Mouse (Mus musculus) liver, embryonic 11.5 days (tissue): ENCODE results near the gene Olfr1394. TPM values are rescaled to one million over a fixed set of nuclear protein-coding genes. Genes with fewer than 3 reads are reported as not detected.

Experiments
- ATAC-seq: fragments of 200-750 bp; cut with Nextera tagmentation; replicated peaks from 2 replicates; pipeline ENCODE4 v1.8.0; 2017; ENCODE audit warnings: moderate number of reproducible peaks, mild to moderate bottlenecking, moderate TSS enrichment, moderate library complexity; ENCODE audit not compliant: low FRiP score
- DNase-seq: peaks from one replicate; pipeline ENCODE4 v3.0.0-alpha.2; 2017; ENCODE audit warnings: low spot score
- H3K27ac ChIP-seq: fragments of 300-500 bp; sonication (generic); 2 replicates; pipeline ENCODE4 v1.5.1; 2014; ENCODE audit warnings: mild to moderate bottlenecking, low read depth, low read length, control low read depth
- H3K27me3 ChIP-seq: fragments of 300-500 bp; sonication (generic); replicated peaks from 2 replicates; pipeline ENCODE4 v1.6.1; 2014; ENCODE audit warnings: low read length, mixed read lengths; ENCODE audit not compliant: control insufficient read depth, insufficient read depth
- H3K36me3 ChIP-seq: fragments of 300-500 bp; sonication (generic); 2 replicates; pipeline ENCODE4 v1.6.1; 2014; ENCODE audit warnings: mild to moderate bottlenecking, low read length, moderate library complexity, mixed read lengths; ENCODE audit not compliant: control insufficient read depth, insufficient read depth
- H3K4me1 ChIP-seq: fragments of 300-500 bp; sonication (generic); replicated peaks from 2 replicates; pipeline ENCODE4 v1.6.1; 2014; ENCODE audit warnings: low read length, mixed read lengths; ENCODE audit not compliant: control insufficient read depth, insufficient read depth
- H3K4me2 ChIP-seq: fragments of 300-500 bp; sonication (generic); 2 replicates; pipeline ENCODE4 v1.6.1; 2014; ENCODE audit warnings: mild to moderate bottlenecking, control low read depth, moderate library complexity
- H3K4me3 ChIP-seq: fragments of 300-500 bp; sonication (generic); 2 replicates; pipeline ENCODE4 v1.5.1; 2014; ENCODE audit warnings: low read depth, low read length, control low read depth
- H3K9ac ChIP-seq: fragments of 300-500 bp; sonication (generic); 2 replicates; pipeline ENCODE4 v1.6.1; 2014; ENCODE audit warnings: low read depth, low read length, control low read depth
- H3K9me3 ChIP-seq: fragments of 300-500 bp; sonication (generic); 2 replicates; pipeline ENCODE4 v1.6.1; 2016; ENCODE audit warnings: low read length, inconsistent platforms, mixed read lengths; ENCODE audit not compliant: control insufficient read depth
- WGBS: fragments of 180-500 bp; shearing (Covaris S2); extraction: QIAGEN DNeasy Blood & Tissue Kit; methylation state at CpG from one replicate; pipeline ENCODE4 v1.1.7; 2014; 5-methylcytosine and 5-hydroxymethylcytosine counted together
- polyA plus RNA-seq: library from polyadenylated mRNA; unstranded; fragments of >200 nt; fragmentation: Nextera tagmentation; extraction: Ambion mirVana; gene quantifications from 2 replicates; pipeline ENCODE4 v1.2.1, GENCODE M21; 2014

Olfr1394 gene
- not detected in 2 replicates for polyA plus RNA-seq

DNA sequence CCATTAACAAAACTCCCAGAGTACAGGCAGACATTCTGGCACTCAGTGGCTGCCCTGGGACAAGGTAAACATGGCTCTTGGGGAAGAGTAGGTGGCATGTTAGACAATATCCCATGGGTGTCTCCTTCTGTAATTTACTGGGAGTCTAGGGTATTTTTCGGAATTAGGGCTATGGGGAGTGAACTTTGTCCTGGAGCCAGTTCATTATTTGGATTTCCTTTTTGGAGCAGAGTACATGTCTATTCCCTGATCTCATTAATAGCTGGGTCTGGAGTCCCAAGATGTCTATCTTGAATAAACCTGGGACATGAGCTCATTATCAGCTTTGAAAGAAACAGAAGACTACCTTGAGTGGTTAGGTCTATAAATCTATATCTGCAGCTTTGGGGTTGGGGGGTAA is at the start of gene Olfr1394:
Olfr1394 (plus strand) TSS at position 301 of the 400 bp plus-strand sequence.
- Histone ChIP-seq H3K4me1 (no peaks in the 10 kb centered on the region), H3K9me3 (no peaks in the 10 kb centered on the region), H3K27ac (no peak within 1 kb of the TSS), H3K4me2 (no peak within 1 kb of the TSS), H3K36me3 (no peaks in the 10 kb centered on the region), H3K4me3 (no peak within 1 kb of the TSS), H3K9ac (no peak within 1 kb of the TSS), H3K27me3 (no peaks in the 10 kb centered on the region)
- ATAC-seq (no peak), DNase-seq (no peak)
- WGBS = 84% methylated on average over 1 of the region's 1 CpGs

GRCm38 (mm10) chr11:49105752-49106151 is 48.4 kb upstream of the Olfr1394 start:
- DNase-seq (no peak), ATAC-seq (no peak)
- no peaks in the 10 kb centered on the region for H3K36me3 ChIP-seq
- H3K27me3 ChIP-seq = no peaks in the 10 kb centered on the region
- peaks cover 7% of the 10 kb centered on the region for H3K4me1 ChIP-seq
- H3K4me2 ChIP-seq = no peak overlapping the region
- 70% methylated on average over 1 of the region's 1 CpGs for WGBS
- H3K27ac ChIP-seq = no peak overlapping the region
- H3K4me3 ChIP-seq = no peak overlapping the region
- no peak overlapping the region for H3K9ac ChIP-seq
- H3K9me3 ChIP-seq = no peaks in the 10 kb centered on the region

- no peak overlapping the region for H3K9ac ChIP-seq
- H3K4me1 ChIP-seq = no peaks in the 10 kb centered on the region
- H3K27me3 ChIP-seq = no peaks in the 10 kb centered on the region
- no peaks in the 10 kb centered on the region for H3K36me3 ChIP-seq
- no peak overlapping the region for H3K27ac ChIP-seq
- H3K4me3 ChIP-seq = no peak overlapping the region
- 68% methylated on average over 10 of the region's 10 CpGs for WGBS
- ATAC-seq (no peak), DNase-seq (no peak)
- no peaks in the 10 kb centered on the region for H3K9me3 ChIP-seq
- H3K4me2 ChIP-seq = no peak overlapping the region
These were observed 46.3 kb upstream of the Olfr1394 start for GRCm38 (mm10) chr11:49107650-49108537.

DNA sequence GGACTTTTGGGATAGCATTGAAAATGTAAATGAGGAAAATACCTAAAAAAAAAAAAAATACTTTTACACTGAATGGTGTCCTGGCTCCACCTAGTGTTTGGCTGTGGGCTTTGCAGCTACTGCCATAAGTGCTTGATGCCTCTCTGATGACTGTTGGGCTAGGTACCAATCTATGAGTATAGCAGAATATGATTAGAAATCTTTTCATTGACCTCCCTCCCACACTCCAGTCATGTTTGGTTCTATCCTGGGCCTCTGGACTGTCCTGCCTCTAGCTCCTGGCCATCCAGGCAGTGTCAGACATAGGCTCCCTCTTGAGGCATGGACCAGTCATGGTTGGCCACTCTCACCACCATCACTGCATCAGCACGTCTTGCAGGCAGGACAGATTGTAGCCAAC is 45.3 kb upstream of the Olfr1394 start:
- Histone ChIP-seq H3K4me3 (no peak overlapping the region), H3K27ac (no peak overlapping the region), H3K36me3 (no peaks in the 10 kb centered on the region), H3K4me1 (no peaks in the 10 kb centered on the region), H3K27me3 (no peaks in the 10 kb centered on the region), H3K9ac (no peak overlapping the region), H3K9me3 (no peaks in the 10 kb centered on the region), H3K4me2 (no peak overlapping the region)
- no peak for ATAC-seq
- no peak for DNase-seq
- WGBS = 29% methylated on average over 1 of the region's 1 CpGs

DNA sequence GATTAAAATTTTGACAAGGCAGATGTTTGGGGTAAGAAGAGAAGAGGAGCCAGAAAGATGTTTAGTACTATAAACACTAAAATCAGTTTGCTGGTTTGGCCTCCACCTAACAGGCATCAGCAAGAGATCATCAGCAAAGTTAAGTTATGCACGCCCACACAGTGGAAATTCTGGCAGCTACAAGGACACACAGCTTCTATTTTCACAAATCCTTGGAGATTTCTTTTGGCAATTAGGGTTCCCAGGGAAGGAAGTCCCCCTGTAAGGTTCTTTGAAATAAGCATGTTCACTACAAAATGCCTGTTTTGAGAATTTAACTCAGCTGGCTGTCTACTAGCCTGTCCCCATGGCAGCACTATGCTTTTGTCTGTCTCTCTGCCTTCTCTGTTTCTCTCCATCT is 43.2 kb upstream of the Olfr1394 start:
- no peaks in the 10 kb centered on the region for H3K9me3 ChIP-seq
- H3K9ac ChIP-seq = no peak overlapping the region
- H3K4me1 ChIP-seq = no peaks in the 10 kb centered on the region
- H3K4me2 ChIP-seq = no peak overlapping the region
- DNase-seq = no peak
- H3K27me3 ChIP-seq = no peaks in the 10 kb centered on the region
- no peaks in the 10 kb centered on the region for H3K36me3 ChIP-seq
- no peak overlapping the region for H3K27ac ChIP-seq
- H3K4me3 ChIP-seq = no peak overlapping the region
- no peak for ATAC-seq
- WGBS = 58% methylated on average over 1 of the region's 1 CpGs

GRCm38 (mm10) chr11:49112624-49113219 is 41.5 kb upstream of the Olfr1394 start:
- Histone ChIP-seq H3K36me3 (no peaks in the 10 kb centered on the region), H3K4me1 (no peaks in the 10 kb centered on the region), H3K4me2 (no peak overlapping the region), H3K27ac (no peak overlapping the region), H3K9ac (no peak overlapping the region), H3K27me3 (no peaks in the 10 kb centered on the region), H3K4me3 (no peak overlapping the region), H3K9me3 (no peaks in the 10 kb centered on the region)
- WGBS = 84% methylated on average over 6 of the region's 6 CpGs
- no peak for ATAC-seq
- DNase-seq = no peak

DNA sequence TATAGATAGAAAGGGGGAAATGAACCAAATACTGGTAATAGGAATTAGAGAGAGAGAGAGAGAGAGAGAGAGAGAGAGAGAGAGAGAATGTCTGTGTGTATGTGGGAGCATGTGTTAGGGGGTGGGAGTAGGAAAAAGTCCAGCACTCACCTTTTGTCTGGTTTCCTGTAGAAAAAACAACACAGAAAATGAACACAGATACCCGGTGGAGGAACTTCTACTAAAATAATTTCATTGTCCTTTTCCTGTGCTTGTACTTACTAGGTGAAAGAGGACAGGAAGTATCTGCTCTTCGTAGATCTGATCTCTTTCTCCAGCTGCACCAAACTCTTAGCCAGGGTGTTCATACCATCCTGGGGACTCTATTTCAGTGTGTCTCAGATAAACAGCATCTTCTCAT is 40.0 kb upstream of the Olfr1394 start:
- no peaks in the 10 kb centered on the region for H3K36me3 ChIP-seq
- H3K4me2 ChIP-seq = no peak overlapping the region
- no peak for DNase-seq
- no peaks in the 10 kb centered on the region for H3K4me1 ChIP-seq
- 30% methylated on average over 2 of the region's 2 CpGs for WGBS
- no peak overlapping the region for H3K9ac ChIP-seq
- no peaks in the 10 kb centered on the region for H3K27me3 ChIP-seq
- no peaks in the 10 kb centered on the region for H3K9me3 ChIP-seq
- ATAC-seq = no peak
- H3K27ac ChIP-seq = no peak overlapping the region
- no peak overlapping the region for H3K4me3 ChIP-seq

DNA sequence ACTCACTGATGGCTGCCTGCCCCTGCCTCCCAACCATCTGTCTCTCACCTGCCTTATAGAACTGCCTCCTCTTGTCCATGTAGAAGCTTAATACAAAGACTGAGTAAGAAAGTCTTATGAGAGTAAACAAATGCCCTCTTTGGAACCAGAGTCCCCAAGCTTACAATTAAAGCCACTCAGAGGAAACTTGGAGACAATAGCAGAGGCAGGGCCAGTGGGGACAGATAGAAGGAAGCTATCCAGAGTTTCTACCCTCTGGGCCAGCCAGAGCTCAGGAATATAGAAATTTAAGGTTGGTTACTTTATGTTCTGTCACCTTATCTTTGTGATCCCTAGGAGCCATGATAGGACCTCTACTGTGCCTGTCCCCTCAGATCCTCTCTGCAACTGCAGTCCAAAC is 39.4 kb upstream of the Olfr1394 start, which contains the start of gene Olfr1396:
Olfr1396 (minus strand) TSS at position 101 of the 400 bp plus-strand sequence.
- no peaks in the 10 kb centered on the region for H3K27me3 ChIP-seq
- DNase-seq (no peak), ATAC-seq (no peak)
- no peak within 1 kb of the TSS for H3K4me2 ChIP-seq
- H3K4me1 ChIP-seq = no peaks in the 10 kb centered on the region
- H3K27ac ChIP-seq = no peak within 1 kb of the TSS
- no peak within 1 kb of the TSS for H3K4me3 ChIP-seq
- H3K36me3 ChIP-seq = no peaks in the 10 kb centered on the region
- no peak within 1 kb of the TSS for H3K9ac ChIP-seq
- H3K9me3 ChIP-seq = no peaks in the 10 kb centered on the region

DNA sequence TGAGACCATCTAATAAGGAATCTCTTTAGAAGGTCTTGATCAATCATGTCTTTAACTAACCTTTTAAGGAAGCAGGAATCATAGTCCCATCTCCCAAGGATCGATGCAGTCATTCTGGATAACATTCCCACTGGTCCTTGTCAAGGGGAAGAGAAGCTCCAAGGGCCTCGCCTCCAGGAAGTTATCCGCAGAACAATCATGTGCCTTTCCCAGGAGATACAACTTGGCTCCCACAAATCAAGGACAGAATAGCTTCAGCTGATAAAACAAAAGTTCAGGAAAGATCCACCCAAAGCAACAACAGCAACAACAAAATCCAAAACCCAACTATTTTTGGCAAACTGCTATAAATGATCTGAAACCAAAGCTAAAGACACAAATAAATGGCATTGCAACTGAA is 34.5 kb upstream of the Olfr1394 start:
- no peak for ATAC-seq
- no peaks in the 10 kb centered on the region for H3K36me3 ChIP-seq

More for the DNA sequence above, 34.5 kb upstream of the Olfr1394 start:
- no peak for DNase-seq
- Histone ChIP-seq H3K4me2 (no peak overlapping the region), H3K4me1 (no peaks in the 10 kb centered on the region), H3K27me3 (no peaks in the 10 kb centered on the region), H3K4me3 (no peak overlapping the region), H3K27ac (no peak overlapping the region), H3K9ac (no peak overlapping the region), H3K9me3 (no peaks in the 10 kb centered on the region)
- WGBS = 62% methylated on average over 3 of the region's 3 CpGs
